Mouse (Mus musculus) limb, embryonic 12.5 days (tissue): ENCODE measurements around the gene Osbpl2. TPM values are rescaled to one million over a fixed set of nuclear protein-coding genes. Genes with fewer than 3 reads are reported as not detected.

ENCODE experiments used
- ATAC-seq: fragments of 200-750 bp; cut with Nextera tagmentation; 2 replicates; pipeline ENCODE4 v1.8.0; 2017; ENCODE audit warnings: low read depth, moderate TSS enrichment; ENCODE audit not compliant: insufficient number of reproducible peaks, insufficient read depth, low FRiP score, low TSS enrichment
- H3K27ac ChIP-seq: fragments of 300-500 bp; sonication (generic); 2 replicates; pipeline ENCODE4 v1.5.1; 2016; ENCODE audit warnings: mild to moderate bottlenecking, moderate library complexity
- H3K27me3 ChIP-seq: fragments of 300-500 bp; sonication (generic); 2 replicates; pipeline ENCODE4 v1.6.1; 2016; ENCODE audit warnings: mild to moderate bottlenecking, moderate library complexity
- H3K36me3 ChIP-seq: fragments of 300-500 bp; sonication (generic); 2 replicates; pipeline ENCODE4 v1.6.1; 2016; ENCODE audit warnings: mild to moderate bottlenecking, moderate library complexity
- H3K4me1 ChIP-seq: fragments of 300-500 bp; sonication (generic); replicated peaks from 2 replicates; pipeline ENCODE4 v1.6.1; 2016
- H3K4me2 ChIP-seq: fragments of 300-500 bp; sonication (generic); 2 replicates; pipeline ENCODE4 v1.6.1; 2016; ENCODE audit warnings: mild to moderate bottlenecking, moderate library complexity
- H3K4me3 ChIP-seq: fragments of 300-500 bp; sonication (generic); replicated peaks from 2 replicates; pipeline ENCODE4 v1.5.1; 2016; ENCODE audit warnings: mild to moderate bottlenecking
- H3K9ac ChIP-seq: fragments of 300-500 bp; sonication (generic); replicated peaks from 2 replicates; pipeline ENCODE4 v1.6.1; 2016; ENCODE audit warnings: mild to moderate bottlenecking, moderate library complexity
- H3K9me3 ChIP-seq: fragments of 300-500 bp; sonication (generic); 2 replicates; pipeline ENCODE4 v1.6.1; 2016; ENCODE audit warnings: mild to moderate bottlenecking, moderate library complexity
- WGBS: fragments of 180-500 bp; shearing (Covaris S2); methylation state at CpG from one replicate; pipeline ENCODE4 v1.1.7; 2016; 5-methylcytosine and 5-hydroxymethylcytosine counted together
- polyA plus RNA-seq: library from polyadenylated mRNA; unstranded; fragments of >200 nt; fragmentation: Nextera tagmentation; extraction: Ambion mirVana; gene quantifications from 2 replicates; pipeline ENCODE4 v1.2.1, GENCODE M21; 2016

Osbpl2 gene
- 33.0 and 36.0 TPM in 2 replicates for polyA plus RNA-seq

GRCm38 (mm10) chr2:180118661-180119438 is at the start of gene Osbpl2:
Gene Osbpl2 (plus strand): TSS chr2:180119306.
- Histone ChIP-seq H3K4me1 (peaks cover 20% of the 10 kb centered on the region), H3K4me2 (peak within 1 kb of the TSS; percentile 87), H3K9ac (peak within 1 kb of the TSS; percentile 82), H3K4me3 (peak within 1 kb of the TSS; percentile 83), H3K27ac (peak within 1 kb of the TSS; percentile 18; the same call in 1 of the 2 replicates), H3K36me3 (peaks cover 7% of the 10 kb centered on the region; the same call in 1 of the 2 replicates), H3K9me3 (no peaks in the 10 kb centered on the region), H3K27me3 (peaks cover 22% of the 10 kb centered on the region)
- peak; percentile 99 for ATAC-seq
- under 1% methylated on average over 54 of the region's 55 CpGs for WGBS

DNA sequence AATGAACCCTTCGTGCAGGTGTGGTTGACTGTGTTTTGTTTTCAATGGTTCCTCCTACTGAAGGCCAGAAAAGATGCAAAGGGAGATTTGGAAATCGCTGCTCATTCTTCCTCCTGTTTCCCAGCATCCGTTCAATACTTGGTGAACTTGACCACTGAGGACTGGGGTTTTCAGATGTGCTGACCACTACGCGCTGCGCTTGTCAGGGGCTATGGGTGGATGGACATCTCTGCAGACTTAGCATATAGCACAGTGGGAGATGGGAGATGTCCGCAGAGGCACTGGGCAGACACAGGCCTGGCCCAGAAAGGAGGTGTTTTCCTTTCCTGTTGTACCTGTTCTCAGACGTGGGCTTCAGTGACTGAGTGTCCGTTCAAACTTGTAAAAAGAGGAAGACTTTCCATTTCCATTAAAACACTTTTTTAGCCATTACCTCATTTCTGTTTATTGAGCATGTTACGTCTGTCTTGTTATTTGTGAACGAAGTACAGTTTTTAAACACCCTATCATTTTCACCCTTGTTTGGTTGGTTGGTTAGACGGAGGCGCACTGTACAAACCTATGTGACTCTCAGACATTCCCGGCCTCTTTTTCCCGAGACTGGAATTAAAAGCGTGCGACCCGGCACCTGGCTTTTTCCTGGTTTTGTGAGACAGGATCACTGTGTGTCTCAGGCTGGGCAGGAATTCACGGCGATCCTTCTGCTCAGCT is 49.2 kb upstream of the Osbpl2 start:
- peak; percentile 41 for ATAC-seq
- Histone ChIP-seq H3K4me3 (peak overlapping the region; percentile 75), H3K27me3 (no peaks in the 10 kb centered on the region), H3K27ac (peak overlapping the region; percentile 75), H3K36me3 (peaks cover 29% of the 10 kb centered on the region), H3K4me2 (peak overlapping the region; percentile 89), H3K9me3 (no peaks in the 10 kb centered on the region), H3K9ac (peak overlapping the region; percentile 73), H3K4me1 (peaks cover 13% of the 10 kb centered on the region)
- WGBS, result 36% methylated on average over 20 of the region's 20 CpGs

DNA sequence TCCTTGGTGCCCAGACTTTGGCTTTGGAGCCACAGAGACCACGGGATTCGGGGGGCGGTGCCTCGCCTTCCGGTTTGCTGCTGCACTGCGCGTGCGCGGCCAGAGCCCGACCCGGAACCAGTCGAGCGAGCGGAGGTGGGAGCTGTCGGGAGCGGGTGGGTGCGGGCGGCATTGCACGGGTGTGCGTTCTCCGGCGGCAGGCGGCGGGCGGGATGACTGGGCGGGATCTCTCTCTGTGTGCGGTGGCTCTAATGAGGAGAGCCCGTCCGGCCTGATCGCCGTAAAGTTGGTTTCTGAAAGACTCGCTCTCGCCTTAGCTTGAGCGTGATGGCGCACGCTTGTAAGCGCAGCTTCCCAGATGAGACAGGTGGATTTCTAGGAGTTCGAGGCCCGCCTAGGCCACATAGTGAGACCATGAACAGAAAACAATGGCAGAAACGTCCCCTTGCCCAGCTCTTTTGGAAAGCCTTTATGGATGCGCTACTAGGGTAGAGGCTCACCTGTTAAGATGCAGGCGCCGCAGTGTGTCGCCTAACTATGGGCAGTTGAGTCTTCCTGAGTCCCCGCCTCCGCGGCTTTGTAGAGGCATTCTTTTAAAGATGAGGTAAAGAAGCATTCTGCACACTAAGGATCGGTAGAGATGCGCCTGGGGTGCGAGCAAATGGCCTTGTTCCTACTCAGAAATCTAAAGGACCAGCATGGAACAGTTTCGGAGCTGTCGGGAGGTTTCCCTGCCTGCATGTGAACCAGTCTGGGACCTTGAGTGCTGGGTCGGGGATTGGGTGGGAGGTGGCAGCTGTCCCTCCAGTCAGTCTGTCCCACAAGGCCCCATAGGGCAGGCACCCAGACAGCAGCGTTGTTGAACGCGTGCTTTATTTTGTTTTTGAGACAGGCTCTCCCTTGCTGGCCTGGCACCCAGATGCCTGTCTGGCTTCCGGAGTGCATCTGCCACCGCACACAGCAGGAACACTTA is 48.3 kb upstream of the Osbpl2 start, which contains the start of gene Mtg2:
Gene Mtg2, plus strand, starts transcription at position 108 of the 973 bp plus-strand sequence.
- peak within 1 kb of the TSS; percentile 89 for H3K4me2 ChIP-seq
- peaks cover 21% of the 10 kb centered on the region for H3K36me3 ChIP-seq
- WGBS, result 6% methylated on average over 58 of the region's 58 CpGs
- peaks cover 13% of the 10 kb centered on the region for H3K4me1 ChIP-seq
- H3K9ac ChIP-seq, result peak within 1 kb of the TSS; percentile 73
- ATAC-seq, result peak; percentile 89
- H3K27ac ChIP-seq, result peak within 1 kb of the TSS; percentile 75
- H3K27me3 ChIP-seq, result no peaks in the 10 kb centered on the region
- peak within 1 kb of the TSS; percentile 75 for H3K4me3 ChIP-seq
- no peaks in the 10 kb centered on the region for H3K9me3 ChIP-seq

GRCm38 (mm10) chr2:180071671-180072070 is 47.4 kb upstream of the Osbpl2 start:
- Histone ChIP-seq H3K36me3 (peaks cover 21% of the 10 kb centered on the region), H3K27ac (no peak overlapping the region), H3K9me3 (no peaks in the 10 kb centered on the region), H3K4me3 (no peak overlapping the region), H3K9ac (no peak overlapping the region), H3K27me3 (no peaks in the 10 kb centered on the region), H3K4me1 (peaks cover 13% of the 10 kb centered on the region), H3K4me2 (no peak overlapping the region)
- no peak for ATAC-seq
- 81% methylated on average over 2 of the region's 2 CpGs for WGBS

- no peak for ATAC-seq
- H3K27me3 ChIP-seq, result no peaks in the 10 kb centered on the region
- peaks cover 13% of the 10 kb centered on the region for H3K4me1 ChIP-seq
- H3K9ac ChIP-seq, result no peak overlapping the region
- H3K9me3 ChIP-seq, result no peaks in the 10 kb centered on the region
- peaks cover 21% of the 10 kb centered on the region for H3K36me3 ChIP-seq
- 90% methylated on average over 7 of the region's 7 CpGs for WGBS
- no peak overlapping the region for H3K4me2 ChIP-seq
- no peak overlapping the region for H3K4me3 ChIP-seq
- no peak overlapping the region for H3K27ac ChIP-seq
Observed at GRCm38 (mm10) chr2:180072886-180073285, 46.2 kb upstream of the Osbpl2 start.

DNA sequence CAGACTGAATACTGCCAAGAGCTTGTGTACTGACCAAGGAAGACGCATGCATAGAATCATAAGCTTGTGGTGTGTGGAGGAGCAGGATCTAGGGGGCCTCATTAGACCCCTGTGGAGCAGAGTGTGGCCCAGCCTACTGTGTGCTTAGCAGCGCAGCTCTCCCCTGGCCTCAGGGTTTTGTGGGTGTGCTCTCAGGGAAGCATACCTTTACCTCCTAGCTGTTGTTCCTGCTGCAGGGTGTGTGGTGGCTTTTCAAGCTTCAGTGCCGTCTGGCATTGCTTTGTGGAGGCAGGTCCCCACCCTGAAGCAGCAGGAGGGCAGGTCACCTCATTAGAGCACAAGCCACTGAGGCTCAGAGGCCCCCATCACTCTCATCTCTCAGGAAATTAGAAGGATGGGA is 41.5 kb upstream of the Osbpl2 start:
- peaks cover 46% of the 10 kb centered on the region for H3K36me3 ChIP-seq
- WGBS, result 56% methylated on average over 3 of the region's 3 CpGs
- no peak overlapping the region for H3K27ac ChIP-seq
- no peaks in the 10 kb centered on the region for H3K9me3 ChIP-seq
- H3K9ac ChIP-seq, result no peak overlapping the region
- ATAC-seq, result no peak
- no peaks in the 10 kb centered on the region for H3K27me3 ChIP-seq
- H3K4me3 ChIP-seq, result no peak overlapping the region
- H3K4me1 ChIP-seq, result no peaks in the 10 kb centered on the region
- H3K4me2 ChIP-seq, result no peak overlapping the region

DNA sequence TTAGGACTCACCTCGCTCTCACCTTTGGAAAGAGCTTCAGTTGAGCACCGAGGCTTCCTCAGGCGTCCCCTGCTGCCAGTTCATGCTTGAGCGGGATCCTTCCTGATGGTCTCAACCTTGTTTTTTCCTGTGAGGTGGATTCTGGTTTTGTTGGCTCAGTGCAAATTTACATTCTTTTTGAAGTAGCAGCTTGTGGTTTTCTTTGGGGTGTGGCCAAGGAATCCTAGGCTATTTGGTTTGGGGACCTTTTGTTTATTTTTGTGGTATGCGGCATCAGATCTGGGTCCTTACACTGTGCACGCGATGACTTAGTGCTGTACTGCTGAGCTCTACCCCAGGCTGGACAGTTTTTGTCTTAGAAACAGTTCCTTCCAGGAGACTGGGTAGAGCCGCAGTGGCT is 38.4 kb upstream of the Osbpl2 start:
- H3K4me3 ChIP-seq, result no peak overlapping the region
- 90% methylated on average over 8 of the region's 8 CpGs for WGBS
- no peaks in the 10 kb centered on the region for H3K27me3 ChIP-seq
- no peak for ATAC-seq
- H3K9ac ChIP-seq, result no peak overlapping the region
- no peak overlapping the region for H3K4me2 ChIP-seq
- peaks cover 10% of the 10 kb centered on the region; the same call in 1 of the 2 replicates for H3K4me1 ChIP-seq
- H3K27ac ChIP-seq, result no peak overlapping the region
- H3K36me3 ChIP-seq, result peaks cover 63% of the 10 kb centered on the region
- no peaks in the 10 kb centered on the region for H3K9me3 ChIP-seq

DNA sequence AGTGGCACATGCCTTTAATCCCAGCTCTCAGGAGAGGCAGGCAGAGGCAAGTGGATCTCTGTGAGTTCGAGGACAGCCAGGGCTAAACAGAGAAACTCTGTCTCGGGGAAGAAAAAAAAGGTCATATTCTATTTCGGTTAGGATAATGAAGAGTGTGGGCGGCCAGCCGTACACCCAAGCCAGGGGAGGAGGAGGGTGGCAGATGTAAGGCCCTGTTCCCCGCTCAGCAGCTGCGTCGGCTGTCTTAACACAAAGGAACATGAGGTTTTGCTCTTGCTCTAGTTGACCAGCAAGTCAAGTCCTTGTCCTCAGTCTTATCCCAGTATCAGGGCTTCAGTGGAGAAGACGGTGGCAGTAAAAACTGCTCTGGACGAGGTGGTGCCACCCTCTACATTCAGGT is 36.0 kb upstream of the Osbpl2 start:
- Histone ChIP-seq H3K9ac (no peak overlapping the region), H3K27me3 (no peaks in the 10 kb centered on the region), H3K27ac (no peak overlapping the region), H3K4me2 (no peak overlapping the region), H3K36me3 (peaks cover 64% of the 10 kb centered on the region), H3K4me1 (peaks cover 10% of the 10 kb centered on the region; the same call in 1 of the 2 replicates), H3K9me3 (no peaks in the 10 kb centered on the region), H3K4me3 (no peak overlapping the region)
- ATAC-seq, result no peak
- 93% methylated on average over 10 of the region's 10 CpGs for WGBS

- H3K27me3 ChIP-seq, result no peaks in the 10 kb centered on the region
- no peak overlapping the region for H3K9ac ChIP-seq
- H3K9me3 ChIP-seq, result no peaks in the 10 kb centered on the region
- 21% methylated on average over 3 of the region's 3 CpGs for WGBS
- no peak overlapping the region for H3K27ac ChIP-seq
- no peak for ATAC-seq
- no peak overlapping the region for H3K4me3 ChIP-seq
- peaks cover 10% of the 10 kb centered on the region; the same call in 1 of the 2 replicates for H3K4me1 ChIP-seq
- peaks cover 52% of the 10 kb centered on the region for H3K36me3 ChIP-seq
- H3K4me2 ChIP-seq, result no peak overlapping the region
Observed at GRCm38 (mm10) chr2:180084565-180084964, 34.5 kb upstream of the Osbpl2 start.

DNA sequence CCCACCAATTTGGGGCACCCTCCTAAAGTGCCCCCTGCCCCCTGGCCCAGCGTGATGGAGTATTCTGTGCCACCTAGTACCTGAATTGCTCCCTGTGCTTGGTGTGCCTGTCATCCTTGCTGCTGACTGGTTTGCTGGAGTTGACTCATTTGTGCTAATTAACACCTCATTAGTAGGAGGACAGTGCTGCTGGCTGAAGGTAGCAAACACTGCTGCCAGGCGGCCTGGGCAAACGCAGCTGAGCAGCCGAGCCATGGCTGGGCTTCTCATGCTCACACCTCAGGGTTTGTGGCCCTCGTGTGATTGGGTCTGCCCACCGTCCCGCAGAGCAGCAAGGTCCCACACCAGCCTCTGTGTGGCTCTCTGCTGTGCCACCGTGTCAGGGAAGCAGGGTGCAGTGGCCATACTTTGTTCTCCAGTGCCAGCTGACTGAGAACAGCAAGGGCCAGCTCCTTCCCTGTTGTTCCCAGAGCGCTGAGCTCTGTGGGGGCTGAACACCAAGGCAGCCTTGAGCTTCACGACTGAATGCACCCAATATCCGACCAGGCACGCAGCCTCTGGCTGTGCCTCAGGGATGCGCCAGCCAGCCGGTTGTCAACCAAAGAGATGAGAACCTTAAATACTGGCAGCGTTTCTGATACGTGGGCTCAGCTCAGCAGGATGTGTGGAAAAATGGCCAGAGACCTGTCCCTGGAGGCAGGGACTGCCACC is 33.0 kb upstream of the Osbpl2 start:
- H3K9me3 ChIP-seq, result no peaks in the 10 kb centered on the region
- H3K27ac ChIP-seq, result no peak overlapping the region
- ATAC-seq, result no peak
- 60% methylated on average over 16 of the region's 16 CpGs for WGBS
- peaks cover 10% of the 10 kb centered on the region; the same call in 1 of the 2 replicates for H3K4me1 ChIP-seq
- peaks cover 42% of the 10 kb centered on the region for H3K36me3 ChIP-seq
- no peak overlapping the region for H3K4me2 ChIP-seq
- H3K4me3 ChIP-seq, result no peak overlapping the region
- peak overlapping the region; percentile 27; the same call in 1 of the 2 replicates for H3K9ac ChIP-seq
- H3K27me3 ChIP-seq, result no peaks in the 10 kb centered on the region
